Mouse (Mus musculus) MEL (cell line): ENCODE measurements around the gene Mroh2a. TPM values are rescaled to one million over a fixed set of nuclear protein-coding genes. Genes with fewer than 3 reads are reported as not detected.

ENCODE experiments used
- DNase-seq: peaks from one replicate; pipeline ENCODE4 v3.0.0; 2011; ENCODE audit warnings: low read depth, low spot score
- H3K27ac ChIP-seq: 2 replicates; pipeline ENCODE4 v1.5.1; 2012; ENCODE audit warnings: low read depth, mild to moderate bottlenecking, control low read depth, low read length, moderate library complexity; ENCODE audit not compliant: control insufficient read depth
- H3K27me3 ChIP-seq, 2 experiments: fragments of 150-350 bp in 1 of 2; sonication (generic) in 1 of 2; 2 replicates each; pipeline ENCODE4 v1.6.1; 2012; ENCODE audit warnings: low read length in 2 of 2, mild to moderate bottlenecking in 2 of 2, improper control_type of control experiment in 1 of 2, moderate library complexity in 1 of 2; ENCODE audit not compliant: insufficient read depth in 2 of 2, control insufficient read depth in 1 of 2
- H3K36me3 ChIP-seq, 2 experiments: 2 replicates each; pipeline ENCODE4 v1.6.1; 2012 to 2014; ENCODE audit warnings: low read length in 2 of 2, improper control_type of control experiment in 1 of 2, inconsistent platforms in 1 of 2, mild to moderate bottlenecking in 1 of 2; ENCODE audit not compliant: insufficient read depth in 2 of 2, control insufficient read depth in 1 of 2
- H3K4me1 ChIP-seq, 2 experiments: fragments of 150-350 bp in 1 of 2; sonication (generic) in 1 of 2; 2 replicates each; pipeline ENCODE4 v1.6.1; 2012; ENCODE audit warnings: low read length in 2 of 2, improper control_type of control experiment in 1 of 2, mild to moderate bottlenecking in 1 of 2; ENCODE audit not compliant: insufficient read depth in 2 of 2, control insufficient read depth in 1 of 2
- H3K4me3 ChIP-seq, 2 experiments: fragments of 150-350 bp in 1 of 2; sonication (generic) in 1 of 2; 2 replicates each; pipeline ENCODE4 v1.5.1; 2012; ENCODE audit warnings: low read depth in 2 of 2, low read length in 2 of 2, mild to moderate bottlenecking in 2 of 2, moderate library complexity in 2 of 2, control low read depth in 1 of 2, improper control_type of control experiment in 1 of 2; ENCODE audit not compliant: control insufficient read depth in 1 of 2, insufficient read depth in 1 of 2
- H3K79me2 ChIP-seq: 2 replicates; pipeline ENCODE4 v1.6.1; 2012; ENCODE audit warnings: mild to moderate bottlenecking, low read length, moderate library complexity; ENCODE audit not compliant: control insufficient read depth, poor library complexity, insufficient read depth
- H3K9ac ChIP-seq: 2 replicates; pipeline ENCODE4 v1.6.1; 2012; ENCODE audit warnings: low read depth, mild to moderate bottlenecking, control low read depth, low read length, moderate library complexity; ENCODE audit not compliant: control insufficient read depth, poor library complexity, severe bottlenecking
- H3K9me3 ChIP-seq: fragments of 150-350 bp; sonication (generic); replicated peaks from 2 replicates; pipeline ENCODE4 v1.6.1; 2012; ENCODE audit warnings: mild to moderate bottlenecking, low read length, improper control_type of control experiment, moderate library complexity; ENCODE audit not compliant: insufficient read depth
- BHLHE40 ChIP-seq: IDR thresholded peaks from 2 replicates; pipeline ENCODE4 v1.6.1; 2012; ENCODE audit warnings: low read depth, mild to moderate bottlenecking, inconsistent platforms, low read length, improper control_type of control experiment, borderline replicate concordance
- CHD1 ChIP-seq: IDR thresholded peaks from 2 replicates; pipeline ENCODE4 v1.6.1; 2012; ENCODE audit warnings: low read depth, mild to moderate bottlenecking, inconsistent platforms, low read length, improper control_type of control experiment
- ELF1 ChIP-seq: IDR thresholded peaks from 2 replicates; pipeline ENCODE4 v1.6.1; 2014; ENCODE audit warnings: low read depth, mild to moderate bottlenecking, inconsistent platforms, low read length, improper control_type of control experiment, moderate library complexity
- HCFC1 ChIP-seq: IDR thresholded peaks from 2 replicates; pipeline ENCODE4 v1.6.1; 2012; ENCODE audit warnings: low read depth, mild to moderate bottlenecking, inconsistent platforms, low read length, improper control_type of control experiment, moderate library complexity
- KAT2A ChIP-seq: conservative IDR thresholded peaks from 2 replicates; pipeline ENCODE4 v1.6.1; 2012; ENCODE audit warnings: low read depth, low read length, improper control_type of control experiment, inconsistent platforms
- MAX ChIP-seq: IDR thresholded peaks from 2 replicates; pipeline ENCODE4 v1.6.1; 2011; ENCODE audit warnings: low read length, improper control_type of control experiment
- MEF2A ChIP-seq: IDR thresholded peaks from 2 replicates; pipeline ENCODE4 v1.6.1; 2014; ENCODE audit warnings: low read depth, mild to moderate bottlenecking, inconsistent platforms, low read length, improper control_type of control experiment; ENCODE audit not compliant: poor library complexity, insufficient replicate concordance, severe bottlenecking; ENCODE audit errors: extremely low read depth
- NELFE ChIP-seq: IDR thresholded peaks from 2 replicates; pipeline ENCODE4 v1.6.1; 2011; ENCODE audit warnings: low read depth, low read length, improper control_type of control experiment
- SIN3A ChIP-seq: IDR thresholded peaks from 2 replicates; pipeline ENCODE4 v1.6.1; 2012; ENCODE audit warnings: low read length, improper control_type of control experiment, inconsistent platforms
- SMC3 ChIP-seq: IDR thresholded peaks from 2 replicates; pipeline ENCODE4 v1.6.1; 2011; ENCODE audit warnings: low read depth, low read length, improper control_type of control experiment
- TCF12 ChIP-seq: IDR thresholded peaks from 2 replicates; pipeline ENCODE4 v1.6.1; 2014; ENCODE audit warnings: low read depth, mild to moderate bottlenecking, inconsistent platforms, low read length, improper control_type of control experiment, moderate library complexity
- USF2 ChIP-seq, 2 experiments: IDR thresholded peaks; 2 replicates each; pipeline ENCODE4 v1.6.1; 2011 to 2012; ENCODE audit warnings: improper control_type of control experiment in 2 of 2, low read length in 2 of 2, borderline replicate concordance in 1 of 2, inconsistent platforms in 1 of 2, low read depth in 1 of 2, mild to moderate bottlenecking in 1 of 2; ENCODE audit not compliant: insufficient read depth in 1 of 2
- ZC3H11A ChIP-seq: IDR thresholded peaks from 2 replicates; pipeline ENCODE4 v1.6.1; 2012; ENCODE audit warnings: low read depth, mild to moderate bottlenecking, inconsistent platforms, low read length, improper control_type of control experiment
- ZKSCAN1 ChIP-seq: IDR thresholded peaks from 2 replicates; pipeline ENCODE4 v1.6.1; 2012; ENCODE audit warnings: low read depth, mild to moderate bottlenecking, inconsistent platforms, low read length, improper control_type of control experiment, moderate library complexity
- ZMIZ1 ChIP-seq: IDR thresholded peaks from 2 replicates; pipeline ENCODE4 v1.6.1; 2012; ENCODE audit warnings: low read depth, mild to moderate bottlenecking, inconsistent platforms, low read length, improper control_type of control experiment, moderate library complexity
- polyA plus RNA-seq, 2 experiments: library from polyadenylated mRNA; stranded (reverse) in 1 of 2; unstranded in 1 of 2; fragments of >175 nt in 1 of 2; fragments of >200 nt in 1 of 2; gene quantifications; 2 replicates each; pipeline versions ENCODE4 v1.2.1 to v1.2.4; 2012; ENCODE audit warnings: low replicate concordance in 2 of 2, low read depth in 1 of 2; ENCODE audit not compliant: insufficient read length in 2 of 2, insufficient read depth in 1 of 2, missing spikeins in 1 of 2
- total RNA-seq: library from RNA; depleted of rRNA; stranded (reverse); fragments of 300-350 nt; gene quantifications from 2 replicates; pipeline ENCODE4 v1.2.3, GENCODE M21; 2012; rRNA removed

Gene Mroh2a
- total RNA-seq: 0.20 and 0.27 TPM in 2 replicates
- polyA plus RNA-seq: 1 to 10 TPM in 1 of 2 experiments, not detected in 1; 2.5 TPM

DNA sequence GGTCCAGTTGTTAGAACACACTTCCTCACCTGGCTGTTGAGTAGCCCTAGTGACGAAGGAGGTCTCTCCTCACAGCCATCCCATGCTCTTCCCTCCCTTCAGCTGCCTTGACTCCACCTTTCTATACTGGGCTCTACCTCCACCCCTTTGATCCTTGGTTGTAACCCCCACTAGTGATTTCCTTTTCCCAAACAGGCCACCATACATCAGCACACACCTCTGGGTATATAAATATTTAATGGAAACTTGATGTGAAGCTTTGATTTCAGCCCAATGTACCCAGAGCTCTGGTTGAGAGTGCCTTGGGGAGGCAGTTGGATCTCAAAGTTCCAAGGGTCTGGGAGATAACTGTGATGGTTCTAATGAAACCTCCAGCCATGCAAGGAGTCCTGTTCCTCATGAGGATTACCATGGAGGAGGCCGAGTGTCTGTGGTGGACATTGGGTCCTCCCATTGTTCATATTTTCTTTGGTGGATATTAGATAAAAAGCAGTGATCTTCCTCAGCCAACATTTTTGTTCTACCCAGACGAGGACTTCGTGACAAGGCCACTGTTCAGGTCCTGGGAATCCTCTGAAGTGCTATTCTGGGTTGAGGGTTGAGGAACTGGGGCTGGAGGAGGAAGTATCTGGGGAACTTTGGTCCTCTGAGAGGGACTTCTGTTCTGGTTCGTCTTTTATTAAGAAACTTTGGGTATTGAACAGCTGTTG lies at the start of gene Mroh2a:
TSS of gene Mroh2a (plus strand) at position 317 of the 710 bp plus-strand sequence.
- H3K79me2 ChIP-seq: no peaks in the 10 kb centered on the region
- no peaks in the 10 kb centered on the region for H3K4me1 ChIP-seq
- DNase-seq: peak; percentile 35
- H3K9ac ChIP-seq: no peak within 1 kb of the TSS
- H3K9me3 ChIP-seq: no peaks in the 10 kb centered on the region
- no peak for TF ChIP-seq CHD1
- no peak for TF ChIP-seq BHLHE40
- TF ChIP-seq TCF12: no peak
- TF ChIP-seq ZMIZ1: no peak
- no peak for TF ChIP-seq MEF2A
- TF ChIP-seq ELF1: no peak
- TF ChIP-seq USF2 (IDR thresholded peaks at IDR 0.05; ENCODE audit: borderline replicate concordance in 1 of 2, insufficient read depth in 1 of 2, low read depth in 1 of 2, low read length in 2 of 2): no peak
- TF ChIP-seq KAT2A: no peak
- no peak for TF ChIP-seq SIN3A
- TF ChIP-seq MAX: no peak
- TF ChIP-seq, all 39 proteins: peak for 0
- H3K27ac ChIP-seq: no peak within 1 kb of the TSS
- no peaks in the 10 kb centered on the region for H3K36me3 ChIP-seq
- H3K4me3 ChIP-seq: no peak within 1 kb of the TSS
- no peaks in the 10 kb centered on the region for H3K27me3 ChIP-seq

DNA sequence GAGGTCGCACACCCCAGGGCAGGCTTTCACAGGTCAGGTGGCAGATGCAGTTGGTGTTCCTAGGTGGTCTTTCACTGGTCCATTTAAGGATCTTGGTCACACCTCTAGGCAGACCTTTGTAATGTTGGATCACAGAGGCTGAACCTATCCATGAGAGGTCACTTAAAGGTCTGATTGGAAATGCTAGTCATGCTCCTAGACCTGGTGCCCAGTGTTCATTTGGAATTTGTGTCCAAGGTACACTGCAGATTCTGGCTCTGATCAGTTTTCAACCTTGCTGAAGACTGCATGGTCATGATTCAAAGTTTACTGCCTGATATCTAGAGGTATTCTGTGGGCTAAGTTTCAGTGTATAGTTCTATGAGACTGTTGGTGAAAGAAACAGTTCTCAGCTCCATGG lies 47.1 kb upstream of the Mroh2a start:
- Histone ChIP-seq H3K27ac (no peak overlapping the region), H3K79me2 (no peaks in the 10 kb centered on the region)
- no peak for DNase-seq
- TF ChIP-seq TCF12: no peak
- TF ChIP-seq NELFE: no peak
- no peak for TF ChIP-seq SMC3
- TF ChIP-seq USF2 (IDR thresholded peaks at IDR 0.05; ENCODE audit: borderline replicate concordance in 1 of 2, insufficient read depth in 1 of 2, low read depth in 1 of 2, low read length in 2 of 2): no peak
- no peak for TF ChIP-seq HCFC1
- no peak for TF ChIP-seq ZC3H11A
- no peak for TF ChIP-seq BHLHE40
- no peak for TF ChIP-seq ZKSCAN1
- TF ChIP-seq, all 39 proteins: peak for 0
- H3K4me3 ChIP-seq: no peak overlapping the region
- H3K9me3 ChIP-seq: no peaks in the 10 kb centered on the region
- H3K9ac ChIP-seq: no peak overlapping the region
- H3K4me1 ChIP-seq: no peaks in the 10 kb centered on the region
- H3K36me3 ChIP-seq: no peaks in the 10 kb centered on the region
- no peaks in the 10 kb centered on the region; a peak in 1 of 4 replicates for H3K27me3 ChIP-seq
